Mouse (Mus musculus) frontal cortex, postnatal 14 days (tissue): ENCODE measurements around the gene Evi2.

Experiments used
- DNase-seq, 2 experiments: peaks; one replicate each; pipeline ENCODE4 v3.0.0; 2022; ENCODE audit warnings: low spot score in 2 of 2

Evi2 gene

DNA sequence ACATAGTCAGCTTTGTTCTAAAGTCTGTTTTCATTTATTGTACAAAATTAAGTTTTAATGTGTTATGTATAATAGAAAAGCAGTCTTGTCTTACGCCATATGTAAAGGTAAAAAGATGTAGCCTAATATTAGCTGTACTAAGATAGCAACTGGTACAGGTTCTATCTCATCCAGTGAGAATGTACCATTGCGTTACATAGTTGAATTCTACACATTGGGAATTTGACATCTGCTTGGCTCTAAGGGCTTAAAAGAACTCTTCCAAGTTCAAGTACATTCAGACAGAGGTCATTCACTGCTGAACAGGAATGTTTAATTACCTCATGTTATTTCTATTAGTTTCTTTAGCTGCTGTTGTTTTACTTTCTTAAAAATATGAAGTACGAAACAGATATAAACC lies 3.8 kb downstream of the Evi2 start:
- DNase-seq = no peak

DNA sequence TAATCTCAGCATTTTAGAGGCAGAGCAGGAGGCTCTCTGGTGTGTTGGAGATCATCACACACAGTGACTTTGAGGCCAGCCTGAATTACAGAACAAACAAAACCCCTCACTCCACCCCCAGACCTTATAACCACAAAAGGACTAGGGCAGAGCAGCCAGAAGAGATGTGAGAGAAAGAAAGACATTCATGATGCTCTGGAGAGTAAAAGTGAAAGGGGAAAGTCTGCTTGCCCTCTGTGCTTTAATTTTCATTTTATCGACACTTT lies 6.1 kb downstream of the Evi2 start:
- DNase-seq = no peak

DNA sequence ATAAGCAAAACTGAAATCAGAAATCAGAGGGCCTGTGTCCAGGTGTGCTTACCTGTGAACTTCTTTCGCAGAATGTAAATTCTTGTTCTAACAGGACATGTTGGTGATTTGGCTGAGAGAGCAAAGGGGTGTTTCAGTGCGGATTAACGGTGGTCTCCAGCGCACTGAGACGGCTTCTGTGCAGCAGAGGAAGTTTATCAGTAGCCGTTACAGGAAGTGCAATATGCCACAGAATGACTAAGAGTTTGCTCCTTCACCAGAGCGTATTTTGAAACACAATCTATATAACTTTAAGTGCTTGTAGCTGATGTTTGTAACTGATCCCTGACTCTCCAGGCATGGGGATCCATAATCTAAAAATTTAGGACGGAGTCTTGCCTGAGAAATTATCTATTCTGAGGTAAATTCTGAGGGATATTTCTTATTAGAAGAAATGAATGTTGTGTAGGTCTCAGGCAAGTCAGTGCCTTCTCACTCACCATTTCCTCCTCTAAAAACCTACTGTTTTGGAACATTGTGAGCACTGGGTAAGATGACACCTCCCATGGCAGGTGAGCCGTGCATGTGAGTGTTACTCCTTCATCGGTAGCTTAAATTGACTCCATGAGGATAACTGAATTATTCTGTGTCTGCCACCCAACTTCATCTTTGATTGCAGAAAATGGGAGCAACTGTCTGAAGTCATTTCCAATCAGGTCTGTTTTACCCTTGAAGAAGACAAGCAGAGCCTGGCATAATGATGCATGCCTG lies 6.7 kb downstream of the Evi2 start, which contains the start of gene Evi2b:
TSS of gene Evi2b (minus strand) at position 203 of the 750 bp plus-strand sequence.
- no peak for DNase-seq

DNA sequence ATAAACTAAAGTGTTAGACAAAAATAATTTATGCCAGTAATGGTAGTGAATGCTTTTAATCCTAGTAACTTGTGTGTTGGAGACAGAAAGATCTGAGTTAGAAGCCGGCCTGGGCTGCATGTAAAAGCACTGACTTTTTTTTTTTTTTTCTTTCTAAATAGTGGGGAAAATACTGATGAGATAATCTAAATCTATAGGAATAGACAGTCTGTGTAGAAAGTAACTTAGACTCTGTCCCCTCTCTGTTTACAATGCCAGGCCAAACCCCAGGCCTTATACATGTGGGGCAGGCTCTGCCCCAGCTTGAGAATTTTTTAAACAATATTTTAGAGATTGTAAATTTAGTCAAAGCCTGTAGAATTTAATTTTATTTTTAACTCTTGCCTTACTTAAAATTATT lies 7.4 kb downstream of the Evi2 start:
- no peak for DNase-seq

DNA sequence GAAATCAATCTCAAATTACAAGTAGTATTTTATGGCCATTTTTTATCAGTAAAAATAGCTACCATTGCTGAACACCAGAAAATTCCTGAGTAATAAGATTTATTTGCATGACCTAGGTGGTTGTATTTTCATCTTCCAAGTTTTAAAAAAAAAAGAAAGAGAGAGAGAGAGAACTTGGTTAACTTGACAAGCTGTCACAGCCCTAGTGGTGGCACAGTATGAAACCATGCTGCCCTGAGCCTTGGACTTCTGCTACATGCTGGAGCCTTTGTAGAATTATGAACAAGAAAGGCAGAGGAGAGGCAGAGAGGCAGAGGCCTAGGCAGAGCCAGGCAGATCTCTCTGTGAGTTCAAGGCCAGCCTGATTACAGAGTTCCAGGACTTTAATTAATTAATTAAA lies 8.5 kb downstream of the Evi2 start:
- DNase-seq = no peak

DNA sequence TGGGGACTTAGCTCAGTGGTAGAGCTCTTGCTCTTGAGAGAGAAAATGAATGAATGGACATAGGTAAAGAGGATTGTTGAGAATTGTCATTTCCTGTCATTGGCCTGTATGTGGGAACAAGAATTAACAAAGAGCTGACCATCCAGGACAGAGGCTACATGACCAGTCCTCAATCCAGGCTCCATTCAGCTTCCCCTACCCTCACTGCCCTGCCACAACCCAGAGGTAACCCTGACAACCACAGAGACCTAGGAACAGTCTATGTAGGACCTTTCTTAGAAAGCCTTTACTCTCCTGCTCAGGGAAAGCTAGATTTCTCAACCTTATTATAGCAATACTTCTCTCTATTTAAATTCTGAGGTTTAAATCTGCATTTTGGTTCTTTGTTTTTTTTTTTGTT lies 9.6 kb downstream of the Evi2 start:
- no peak for DNase-seq

DNA sequence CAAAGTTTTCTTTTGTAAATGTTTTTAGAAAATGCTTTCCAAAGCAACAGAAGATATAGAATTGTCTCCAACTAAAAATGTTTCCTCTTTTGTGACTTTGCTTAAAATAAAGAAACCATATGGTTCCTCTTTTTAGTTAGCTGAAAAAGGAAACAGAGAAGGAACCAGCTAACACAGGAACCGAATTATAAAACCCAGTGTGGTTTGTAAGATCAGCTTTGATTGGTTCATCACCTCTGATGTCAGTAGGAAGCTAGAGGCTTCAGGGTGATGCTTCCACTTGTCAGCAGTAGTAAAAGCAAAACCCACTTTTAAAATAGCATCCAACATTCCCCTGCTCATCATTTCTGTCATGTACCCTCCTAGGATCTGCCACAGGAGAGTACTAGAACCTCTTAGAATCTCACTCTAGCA lies 10.5 kb downstream of the Evi2 start:
- DNase-seq = no peak

DNA sequence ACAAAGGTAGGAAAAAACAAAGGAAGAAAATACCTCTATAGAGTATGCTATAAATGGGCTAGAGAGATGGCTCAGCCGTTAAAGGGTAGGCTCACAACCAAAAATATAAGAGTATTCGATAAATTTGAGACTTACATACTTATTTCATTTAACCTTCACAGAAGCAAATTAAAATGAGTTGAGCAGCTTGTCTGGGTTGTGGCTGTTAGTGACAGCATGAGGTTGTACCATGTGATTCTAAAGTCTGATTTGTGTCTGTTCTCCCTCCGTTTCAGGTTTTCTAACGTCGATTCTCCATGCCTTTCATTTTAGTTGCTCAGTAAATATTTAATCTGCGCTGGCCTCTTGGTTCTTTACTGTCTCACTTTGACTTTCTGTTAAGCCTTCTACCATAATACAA lies 11.1 kb downstream of the Evi2 start:
- DNase-seq = no peak

DNA sequence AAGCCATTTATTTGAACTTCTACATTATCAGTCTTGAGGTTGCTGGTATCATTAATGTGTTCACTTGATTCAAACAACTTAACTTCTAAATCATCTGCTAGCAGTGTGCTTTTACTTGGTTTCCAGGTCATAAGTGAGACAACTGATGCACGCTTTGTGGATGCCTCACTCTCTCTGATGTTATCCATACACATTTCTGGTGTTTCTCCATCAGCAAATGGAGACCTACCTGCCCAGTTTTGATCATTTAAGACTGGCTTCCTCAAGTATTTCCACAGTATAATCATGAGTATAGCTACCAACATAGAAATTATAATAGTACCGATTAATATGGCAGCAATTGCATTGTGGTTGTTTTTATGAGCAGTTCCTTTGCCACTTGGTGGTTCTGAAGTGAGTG lies 14.6 kb downstream of the Evi2 start:
- DNase-seq = no peak

DNA sequence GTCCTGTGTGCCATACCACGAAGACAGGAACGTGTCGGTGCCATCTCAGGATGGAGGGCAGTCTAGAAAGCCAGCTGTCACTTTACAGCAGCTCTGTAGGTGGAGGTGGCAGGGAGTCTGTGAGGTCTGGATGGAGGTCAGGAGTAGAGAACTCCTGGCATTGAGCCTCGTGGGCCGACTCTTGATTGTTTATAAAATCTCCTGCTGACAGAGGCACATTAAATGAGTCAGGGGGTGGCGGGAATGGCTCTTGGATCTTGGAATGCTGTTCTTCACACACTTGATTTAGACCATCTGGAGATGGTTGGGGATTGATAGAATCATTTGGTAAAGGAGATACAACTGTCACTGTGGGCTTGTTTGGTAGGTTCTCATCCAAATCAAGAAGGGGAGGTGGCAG lies 15.1 kb downstream of the Evi2 start:
- no peak for DNase-seq

DNA sequence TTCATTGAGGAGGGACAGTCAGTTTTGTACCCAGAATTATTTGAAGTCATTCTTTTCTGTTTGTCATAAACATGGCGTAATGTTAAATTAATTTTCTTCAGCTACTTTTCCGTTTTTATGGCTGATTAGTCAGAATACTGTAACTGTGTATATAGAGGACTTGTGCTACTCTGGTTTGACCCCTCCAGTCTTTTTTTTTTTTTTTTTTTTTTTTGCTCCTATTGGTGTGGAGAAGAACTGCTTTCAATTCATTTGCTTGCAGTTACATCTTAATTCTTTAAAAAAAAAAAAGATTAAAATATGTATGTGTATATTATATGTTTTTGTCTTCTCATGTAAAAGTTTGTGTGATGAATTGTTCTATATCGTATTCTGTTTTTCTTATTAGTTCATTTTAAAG lies 18.4 kb downstream of the Evi2 start:
- DNase-seq = no peak

DNA sequence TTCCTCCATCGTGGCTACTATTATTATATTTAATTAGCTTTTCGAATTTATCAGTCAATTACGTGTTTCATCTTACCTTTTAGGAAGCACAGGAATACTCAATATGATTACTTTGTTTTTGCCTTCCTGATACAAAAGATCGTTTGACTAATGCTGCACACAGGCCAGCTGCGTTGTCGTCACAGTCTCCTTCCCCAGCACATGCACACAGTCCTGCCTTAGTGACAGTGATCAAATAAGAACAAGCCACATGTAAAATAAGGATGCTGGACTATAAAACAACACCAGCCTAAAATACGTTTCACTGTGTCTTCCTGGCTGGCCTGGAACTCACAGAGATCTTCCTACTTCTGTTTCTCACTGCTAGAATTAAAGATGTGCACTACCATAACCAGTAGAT lies 25.9 kb downstream of the Evi2 start:
- DNase-seq = no peak

DNA sequence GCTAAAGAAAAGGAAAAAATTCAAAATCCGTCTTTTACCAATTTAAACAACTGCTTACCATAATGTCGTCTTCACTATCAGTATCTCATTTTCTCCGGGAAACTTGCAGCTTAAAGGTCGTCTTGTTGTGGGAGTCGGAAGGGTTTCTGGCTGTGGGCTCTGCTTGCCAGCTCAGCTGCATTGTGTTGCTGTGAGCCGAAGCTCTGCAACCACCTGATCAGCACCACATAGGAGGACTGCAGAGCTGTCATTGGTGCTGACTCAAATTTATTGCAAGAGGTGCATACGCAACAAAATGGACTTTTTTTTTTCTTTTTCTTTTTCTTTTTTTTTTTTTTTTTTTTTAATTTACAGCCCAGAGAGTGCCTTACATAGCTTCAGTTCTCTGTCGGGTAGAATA lies 26.5 kb downstream of the Evi2 start, which contains the start of gene Omg:
TSS of gene Omg (minus strand) at position 240 of the 400 bp plus-strand sequence.
- DNase-seq = peak; percentile 42 to 56

DNA sequence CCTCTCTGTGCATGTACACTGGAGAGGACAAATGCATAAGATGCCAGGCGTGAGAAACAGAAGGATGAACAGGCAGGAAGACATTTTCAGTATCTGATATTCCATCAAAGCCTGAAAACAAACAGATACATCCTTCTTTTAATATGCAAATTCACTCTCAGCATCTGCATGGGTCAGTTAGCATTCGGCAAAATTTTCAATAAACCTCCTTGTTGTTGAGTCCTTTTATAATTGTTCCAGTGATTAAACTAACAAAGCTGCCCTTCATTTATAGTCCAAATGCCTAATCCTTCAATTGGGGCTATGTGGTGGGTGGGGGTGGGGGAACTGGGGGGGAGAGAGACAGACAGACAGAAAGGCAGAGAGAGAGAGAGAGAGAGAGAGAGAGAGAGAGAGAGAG lies 27.5 kb downstream of the Evi2 start:
- no peak for DNase-seq

DNA sequence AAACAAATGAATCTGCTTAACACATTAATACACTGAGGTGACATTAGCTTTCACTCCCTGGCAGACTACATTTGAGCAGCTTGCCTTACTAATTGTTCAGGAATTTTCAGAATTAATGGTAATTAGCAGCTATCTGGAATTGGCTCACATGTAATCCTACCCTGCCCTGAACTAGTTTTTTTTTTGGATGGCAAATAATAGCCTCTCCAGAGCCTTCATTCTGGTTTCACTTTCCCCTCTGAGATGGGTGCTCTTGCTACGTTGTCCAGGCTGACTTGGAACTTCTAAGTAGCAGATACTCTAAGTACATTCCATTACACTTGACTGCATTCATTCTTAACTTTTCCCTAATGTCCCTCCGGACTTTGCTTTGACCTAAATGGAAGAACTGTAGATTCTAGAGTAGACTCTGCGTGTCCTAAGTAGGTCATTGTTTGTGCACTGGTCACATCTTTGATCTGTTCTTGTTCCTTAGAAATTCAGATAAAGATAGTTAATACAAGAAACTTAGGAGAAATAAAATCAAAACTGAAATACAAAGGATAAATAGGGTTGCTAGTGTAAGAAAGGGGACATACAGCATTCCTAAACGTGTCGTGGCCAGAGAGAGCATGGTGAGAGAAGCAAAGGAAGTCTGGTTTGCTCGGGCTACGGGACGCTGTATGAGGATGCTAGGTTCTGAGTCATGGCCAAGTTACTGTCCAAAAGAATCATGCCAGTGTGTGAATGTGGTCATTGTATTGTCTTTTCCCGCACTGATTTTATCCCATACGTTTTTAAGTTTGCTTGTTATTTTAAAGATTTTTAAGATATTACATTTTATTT lies 35.2 kb downstream of the Evi2 start:
- no peak for DNase-seq

DNA sequence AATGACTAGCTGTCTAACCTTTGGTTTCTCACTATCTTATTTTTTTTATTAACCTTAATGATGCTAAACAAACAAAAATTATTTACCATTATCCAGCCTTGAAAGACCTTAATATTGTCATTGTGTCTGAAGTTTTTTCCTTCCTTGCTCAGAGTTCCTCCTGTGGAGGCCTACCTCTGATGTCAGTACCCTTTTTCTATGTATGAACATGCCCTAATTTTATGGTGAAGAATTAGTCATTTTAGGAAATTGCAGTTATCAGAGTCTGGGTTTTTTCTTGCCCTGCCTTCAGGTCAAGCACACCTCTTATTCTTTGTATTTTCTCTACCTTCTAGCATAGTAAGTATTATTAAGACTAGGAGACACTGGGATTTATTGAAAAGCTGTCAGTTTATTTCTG lies 45.7 kb downstream of the Evi2 start:
- no peak for DNase-seq

DNA sequence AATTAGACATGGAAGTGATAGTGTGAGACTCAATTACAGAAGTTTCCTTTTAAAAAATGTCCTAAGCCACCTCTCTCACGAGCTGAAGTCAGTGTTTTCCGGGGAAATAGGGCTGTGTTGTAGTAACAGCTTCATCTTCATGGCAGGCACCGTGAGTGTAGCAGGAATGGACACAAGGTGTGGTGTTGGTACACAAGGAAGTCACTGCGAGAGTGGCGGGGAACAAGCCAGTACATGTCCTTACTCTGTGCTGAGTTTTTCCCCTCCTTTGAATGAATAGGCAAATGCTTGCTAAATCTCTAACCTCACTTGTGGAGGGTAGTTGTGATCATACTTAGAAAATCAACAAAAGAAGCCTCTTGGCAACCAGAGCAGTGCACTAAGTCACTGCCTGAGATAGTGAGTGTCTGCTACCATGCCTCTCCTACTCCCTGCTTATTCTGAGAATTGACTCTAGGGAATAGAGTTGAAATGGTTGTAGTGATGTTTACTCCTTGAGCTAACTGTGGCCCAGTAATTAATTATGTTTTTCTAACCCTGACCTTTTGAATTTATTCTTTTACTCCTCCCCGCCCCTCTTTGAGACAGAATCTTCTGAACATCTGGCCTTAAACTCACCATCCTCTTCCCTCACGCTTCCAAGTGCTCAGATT lies 46.4 kb downstream of the Evi2 start:
- DNase-seq = no peak

DNA sequence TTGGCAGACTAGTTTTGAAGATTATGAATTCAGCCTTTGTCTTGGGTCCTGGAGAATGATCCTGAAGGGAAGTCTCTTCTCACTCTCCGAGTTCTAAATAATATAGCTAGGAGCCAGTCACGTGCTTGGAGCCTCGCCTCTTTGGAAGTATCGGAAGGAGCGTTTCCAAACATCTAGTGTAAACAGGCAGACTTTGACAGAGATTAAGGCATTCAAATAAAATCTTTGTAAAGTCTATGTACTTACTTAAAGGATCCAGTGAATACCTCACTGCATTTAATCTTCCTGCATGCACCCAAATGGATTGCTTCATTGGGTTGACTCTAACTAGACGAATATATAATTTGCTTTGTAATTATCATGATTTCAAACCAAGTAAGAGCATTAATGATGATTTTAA lies 47.0 kb downstream of the Evi2 start:
- no peak for DNase-seq

DNA sequence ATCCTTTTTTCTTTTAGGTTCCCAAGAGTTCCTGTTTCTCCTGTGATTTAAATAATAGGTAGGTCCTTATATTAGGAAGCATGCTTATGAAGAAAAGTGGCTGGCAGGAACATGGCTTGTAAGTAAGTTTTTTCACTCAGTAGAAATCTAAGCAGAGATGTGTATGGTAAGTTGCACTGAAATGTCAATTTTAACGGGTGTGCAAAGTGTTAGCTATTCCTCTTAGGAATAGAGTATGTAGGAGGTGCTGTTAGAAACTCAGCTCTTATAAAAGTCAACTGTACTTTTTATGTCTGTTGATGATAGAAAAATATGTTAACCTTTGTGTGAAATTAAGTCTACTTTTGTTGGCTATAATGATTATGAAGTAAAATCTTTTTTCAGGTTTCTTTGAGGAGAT lies 62.3 kb downstream of the Evi2 start:
- no peak for DNase-seq
